Mouse (Mus musculus): ENCODE measurements at regions not wholly inside any gene's neighbourhood (a gene's known extent, or its start where the extent isn't known, plus 50 kb on each side); places are given as distances from the start of the nearest gene placed in this dataset.

DNA sequence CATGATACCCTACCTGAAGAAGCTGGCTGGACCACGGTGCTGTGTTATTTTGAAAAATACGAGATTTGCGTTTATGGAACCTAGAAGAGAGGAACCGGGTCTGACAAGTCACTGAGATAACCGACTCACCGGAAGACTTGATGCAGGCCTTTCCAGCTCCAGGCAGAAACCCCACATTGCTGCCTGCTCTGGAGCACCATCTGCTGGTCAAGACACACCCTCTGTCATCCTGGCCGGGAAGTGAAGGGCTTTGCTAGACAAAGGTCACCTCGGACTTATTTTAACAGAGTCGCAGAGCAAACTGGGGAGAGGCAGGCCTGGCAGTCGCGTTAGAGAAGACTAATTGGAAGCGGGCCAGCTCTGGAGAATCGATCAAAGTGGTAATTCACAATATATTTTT lies 497.4 kb upstream of the Pkn2 start:
- TF ChIP-seq CTCF (IDR thresholded peaks at IDR 0.05; ENCODE audit: low read depth) (peak; percentile 79), EP300 (IDR thresholded peaks at IDR 0.05; ENCODE audit: low read depth) (no peak)

All from liver, postnatal 0 days (tissue).